In genomic region chr5:12557889-12558288, GRCm38 (mm10) we compare ENCODE assay signal across 13 mouse cellular contexts.
A peak's percentile ranks its signal among the peaks of the same experiment; 100 is the strongest.
DNase-seq lines count a peak whose midpoint lies in the region; ATAC-seq and TF ChIP-seq lines count a peak whose summit lies in the region.
"Had no signal": no experiment of that assay in that cellular context is flagged by ENCODE, and none has a peak within 500 bp of the region (broad histone marks: within the 10 kb centered on the region; RNA-seq: fewer than 3 reads in every experiment).

No protein-coding gene starts in this region.

- H3K27ac ChIP-seq in gastrocnemius, adult 2 months: no peak overlapping the region
- H3K27ac ChIP-seq in liver, adult 2 months (replicated peaks; ENCODE audit: insufficient read depth, low read depth, low read length): no peak overlapping the region
- H3K27ac ChIP-seq in liver, embryonic 12.5 days: no peak overlapping the region

- H3K79me2 ChIP-seq in liver, adult 2 months (ENCODE audit: control insufficient read depth, insufficient read depth, low read length): no peaks in the 10 kb centered on the region

- 30% methylated on average over 2 of the region's 2 CpGs for WGBS in liver, adult 2 months
- WGBS in liver, embryonic 12.5 days (ENCODE audit: insufficient replicate concordance): 32% methylated on average over 2 of the region's 2 CpGs

- no peak for ATAC-seq in liver, embryonic 12.5 days
- ATAC-seq: hindbrain, embryonic 16.5 days had no signal

- no peaks in the 10 kb centered on the region for H3K36me3 ChIP-seq in liver, adult 2 months (ENCODE audit: control insufficient read depth, insufficient read depth, low read length)
- H3K36me3 ChIP-seq in liver, embryonic 12.5 days: no peaks in the 10 kb centered on the region

- peak; percentile 54 for TF ChIP-seq CTCF in gastrocnemius, adult 2 months (IDR thresholded peaks at IDR 0.05)
- TF ChIP-seq CTCF in liver, adult 2 months (IDR thresholded peaks at IDR 0.05; ENCODE audit: low read depth, low read length): no peak

- no peak overlapping the region for H3K4me2 ChIP-seq in liver, embryonic 12.5 days

- H3K4me1 ChIP-seq in liver, adult 2 months (ENCODE audit: control insufficient read depth, insufficient read depth, low read length): no peaks in the 10 kb centered on the region
- H3K4me1 ChIP-seq in liver, embryonic 12.5 days: no peaks in the 10 kb centered on the region

- intact Hi-C loops in gastrocnemius, adult 2 months (cut with DNase I): no loop called here

- H3K27me3 ChIP-seq in liver, adult 2 months (ENCODE audit: control insufficient read depth, insufficient read depth, low read length): no peaks in the 10 kb centered on the region
- H3K27me3 ChIP-seq in liver, embryonic 12.5 days (replicated peaks): no peaks in the 10 kb centered on the region

- no peak overlapping the region for H3K4me3 ChIP-seq in gastrocnemius, adult 2 months
- no peak overlapping the region for H3K4me3 ChIP-seq in liver, adult 2 months (ENCODE audit: insufficient read depth, low read depth, low read length)
- no peak overlapping the region for H3K4me3 ChIP-seq in liver, embryonic 12.5 days

- DNase-seq in gastrocnemius, adult 2 months: no peak
- DNase-seq in gastrocnemius, adult 18-20 months (ENCODE audit: low spot score): no peak
- DNase-seq in liver, adult 2 months (ENCODE audit: extremely low read depth, low read depth, low spot score): peak; percentile 9
- DNase-seq in NIH3T3 (ENCODE audit: low read depth): peak; percentile 59
- DNase-seq in mesoderm, embryonic 11.5 days (ENCODE audit: low read depth, low spot score): peak; percentile 40
- no peak for DNase-seq in adrenal gland, postnatal 25 days
- DNase-seq in cerebellum, postnatal 36 days: no peak
- DNase-seq: cerebellum, adult 11 months; gastrocnemius, postnatal 10 days; right cerebral cortex, postnatal 25 days; thymus, adult 18-20 months had no signal

- no peaks in the 10 kb centered on the region for H3K9me3 ChIP-seq in liver, embryonic 12.5 days (replicated peaks)

- no peak overlapping the region for H3K9ac ChIP-seq in liver, adult 2 months (ENCODE audit: low read depth, low read length)
- H3K9ac ChIP-seq in liver, embryonic 12.5 days: no peak overlapping the region

- TF ChIP-seq POLR2A in liver, adult 2 months (IDR thresholded peaks at IDR 0.05; ENCODE audit: extremely low read depth, insufficient read depth, low read length): no peak

Comparison
In these comparisons a context has a peak if more than half of its experiments do, and no peak if none do; other contexts are left out.
1. DNase-seq: peak in liver, adult 2 months (single experiment), NIH3T3 (single experiment) and mesoderm, embryonic 11.5 days (single experiment); none in gastrocnemius, adult 2 months (single experiment), gastrocnemius, adult 18-20 months (single experiment), adrenal gland, postnatal 25 days (single experiment) and cerebellum, postnatal 36 days (0 of 2).